In the genomic region with DNA sequence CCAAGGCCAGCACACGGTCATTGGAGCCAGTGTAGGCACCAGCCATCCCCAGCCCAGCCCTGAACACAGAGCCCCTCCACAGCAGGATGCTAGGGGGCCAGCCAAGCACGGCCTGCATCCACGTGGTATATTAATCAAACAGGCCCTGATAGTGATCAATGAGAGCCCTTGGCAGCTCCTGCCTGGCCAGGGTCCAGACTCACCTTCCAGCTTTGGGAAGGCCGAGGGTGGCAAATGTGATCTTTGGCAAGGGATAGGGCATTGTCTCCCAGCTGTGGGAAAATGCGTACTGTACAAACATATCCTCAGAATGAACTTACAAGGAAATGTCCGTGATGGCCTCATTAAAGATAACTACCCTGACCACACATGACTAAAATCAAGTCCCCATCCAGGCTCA, we compare ENCODE assay signal across 14 mouse cellular contexts. TPM values are rescaled to one million over a fixed set of nuclear protein-coding genes. Genes with fewer than 3 reads are reported as not detected.
DNase-seq lines count a peak whose midpoint lies in the region; ATAC-seq and TF ChIP-seq lines count a peak whose summit lies in the region.
"Had no signal": no experiment of that assay in that cellular context is flagged by ENCODE, and none has a peak within 500 bp of the region (broad histone marks: within the 10 kb centered on the region; RNA-seq: fewer than 3 reads in every experiment).

No protein-coding gene starts in this region.

- no peak for TF ChIP-seq CTCF in heart, postnatal 0 days (IDR thresholded peaks at IDR 0.05; ENCODE audit: low read depth)
- no peak for TF ChIP-seq CTCF in layer of hippocampus, adult 2 months (conservative IDR thresholded peaks at IDR 0.05)

- H3K9ac ChIP-seq in kidney, embryonic 14.5 days (ENCODE audit: low read depth, low read length), result no peak overlapping the region
- H3K9ac ChIP-seq in heart, postnatal 0 days (replicated peaks; ENCODE audit: low read depth, low read length), result no peak overlapping the region
- H3K9ac ChIP-seq in lung, embryonic 16.5 days (ENCODE audit: low read length), result no peak overlapping the region; the same call in 1 of the 2 replicates
- H3K9ac ChIP-seq: liver, postnatal 0 days had no signal

- H3K9me3 ChIP-seq in kidney, embryonic 14.5 days (ENCODE audit: control insufficient read depth, low read length), result no peaks in the 10 kb centered on the region
- H3K9me3 ChIP-seq in heart, postnatal 0 days (replicated peaks; ENCODE audit: control insufficient read depth, low read length), result no peaks in the 10 kb centered on the region
- H3K9me3 ChIP-seq in lung, embryonic 16.5 days (ENCODE audit: control insufficient read depth, low read length), result no peaks in the 10 kb centered on the region

- H3K4me3 ChIP-seq in kidney, embryonic 14.5 days (ENCODE audit: low read length), result no peak overlapping the region
- H3K4me3 ChIP-seq in heart, postnatal 0 days (ENCODE audit: low read depth, low read length), result no peak overlapping the region
- no peak overlapping the region for H3K4me3 ChIP-seq in lung, embryonic 16.5 days (ENCODE audit: low read length)
- no peak overlapping the region for H3K4me3 ChIP-seq in layer of hippocampus, adult 2 months
- H3K4me3 ChIP-seq: erythroblast, embryonic 14.5 days had no signal

- DNase-seq in cerebellum, adult 11-12 months, result peak; percentile 56
- DNase-seq in cerebellum, postnatal 4 days (ENCODE audit: low spot score in 2 of 2), result no peak
- peak; percentile 49 for DNase-seq in kidney, adult 11 months
- no peak for DNase-seq in heart, postnatal 0 days (ENCODE audit: low spot score)
- DNase-seq in right cerebral cortex, postnatal 25 days, result no peak
- DNase-seq in layer of hippocampus, adult 2 months (ENCODE audit: low spot score in 2 of 2), result no peak
- DNase-seq: adrenal gland, postnatal 10 days; gastrocnemius, postnatal 25 days; liver, postnatal 0 days; thymus, postnatal 14 days had no signal

- no peaks in the 10 kb centered on the region for H3K27me3 ChIP-seq in kidney, embryonic 14.5 days (ENCODE audit: control insufficient read depth, insufficient read depth, low read length)
- H3K27me3 ChIP-seq in heart, postnatal 0 days (ENCODE audit: control insufficient read depth, insufficient read depth, low read length), result no peaks in the 10 kb centered on the region
- no peaks in the 10 kb centered on the region for H3K27me3 ChIP-seq in lung, embryonic 16.5 days (ENCODE audit: control insufficient read depth, insufficient read depth, low read depth, low read length)

- no peak overlapping the region for H3K27ac ChIP-seq in kidney, embryonic 14.5 days (ENCODE audit: low read depth, low read length)
- no peak overlapping the region for H3K27ac ChIP-seq in heart, postnatal 0 days (ENCODE audit: low read depth)
- peak overlapping the region; percentile 49; the same call in 1 of the 2 replicates for H3K27ac ChIP-seq in lung, embryonic 16.5 days (ENCODE audit: low read length)
- H3K27ac ChIP-seq in layer of hippocampus, adult 2 months, result no peak overlapping the region

- H3K4me2 ChIP-seq in kidney, embryonic 14.5 days (replicated peaks; ENCODE audit: low read depth, low read length), result no peak overlapping the region
- H3K4me2 ChIP-seq in heart, postnatal 0 days (ENCODE audit: low read depth, low read length), result no peak overlapping the region
- no peak overlapping the region for H3K4me2 ChIP-seq in lung, embryonic 16.5 days (ENCODE audit: low read depth, low read length)

- no peak for TF ChIP-seq EP300 in heart, postnatal 0 days (IDR thresholded peaks at IDR 0.05; ENCODE audit: low read depth)

- no peaks in the 10 kb centered on the region for H3K36me3 ChIP-seq in kidney, embryonic 14.5 days (ENCODE audit: control insufficient read depth, insufficient read depth, low read length)
- no peaks in the 10 kb centered on the region for H3K36me3 ChIP-seq in heart, postnatal 0 days (replicated peaks; ENCODE audit: control insufficient read depth, insufficient read depth, low read length)
- H3K36me3 ChIP-seq in lung, embryonic 16.5 days (ENCODE audit: control insufficient read depth, insufficient read depth, low read length), result no peaks in the 10 kb centered on the region

- 38% methylated on average over 6 of the region's 6 CpGs for WGBS in kidney, embryonic 14.5 days
- 53% methylated on average over 6 of the region's 6 CpGs for WGBS in heart, postnatal 0 days
- 36% methylated on average over 6 of the region's 6 CpGs for WGBS in lung, embryonic 16.5 days

- no peak for ATAC-seq in kidney, embryonic 14.5 days (ENCODE audit: low FRiP score, low TSS enrichment)
- 0 out of 2 replicates have a peak, but pooled peaks have one; percentile 18 for ATAC-seq in heart, postnatal 0 days (ENCODE audit: insufficient read depth, low read depth)
- ATAC-seq in lung, embryonic 16.5 days (ENCODE audit: low read depth), result no peak
- ATAC-seq: liver, postnatal 0 days had no signal

- peaks cover 24% of the 10 kb centered on the region for H3K4me1 ChIP-seq in kidney, embryonic 14.5 days (ENCODE audit: control insufficient read depth, insufficient read depth, low read length)
- no peaks in the 10 kb centered on the region for H3K4me1 ChIP-seq in heart, postnatal 0 days (ENCODE audit: control insufficient read depth, insufficient read depth)
- peaks cover 17% of the 10 kb centered on the region for H3K4me1 ChIP-seq in lung, embryonic 16.5 days (replicated peaks; ENCODE audit: control insufficient read depth, insufficient read depth, low read length)

RNA-seq across cellular contexts. Expression of a gene that starts 31.2 kb away (rescaled TPM):
- 0.46 TPM in 1 of 2 replicates, not detected in the other for polyA plus RNA-seq in kidney, embryonic 14.5 days (2014; fragmentation: Nextera tagmentation; extraction: Ambion mirVana)
- total RNA-seq in heart, postnatal 0 days (2014; rRNA removed; ENCODE audit: low replicate concordance), result 7.1 TPM in 1 of 2 replicates, not detected in the other
- not detected in 2 replicates for polyA plus RNA-seq in heart, postnatal 0 days (2015; fragmentation: Nextera tagmentation; extraction: Ambion mirVana)
- polyA plus RNA-seq in lung, embryonic 16.5 days (2015; fragmentation: Nextera tagmentation; extraction: Ambion mirVana), result 0.43 TPM in 1 of 2 replicates, not detected in the other
- 1 to 10 TPM in 1 of 2 experiments, under 1 TPM in 1; 0.42 to 1.6 TPM for total RNA-seq in layer of hippocampus, adult 2 months (2021)
- total RNA-seq: gastrocnemius, postnatal 25 days; MEL had no signal
- polyA plus RNA-seq: erythroblast, embryonic 14.5 days; liver, postnatal 0 days had no signal

RNA-seq across cellular contexts. Expression of a gene that starts 44.7 kb away (rescaled TPM):
- polyA plus RNA-seq in kidney, embryonic 14.5 days (2014; fragmentation: Nextera tagmentation; extraction: Ambion mirVana), result 4.0 and 4.4 TPM in 2 replicates
- total RNA-seq in heart, postnatal 0 days (2014; rRNA removed; ENCODE audit: low replicate concordance), result 5.5 and 6.1 TPM in 2 replicates
- 2.7 TPM in 2 replicates for polyA plus RNA-seq in heart, postnatal 0 days (2015; fragmentation: Nextera tagmentation; extraction: Ambion mirVana)
- polyA plus RNA-seq in lung, embryonic 16.5 days (2015; fragmentation: Nextera tagmentation; extraction: Ambion mirVana), result 11.7 and 12.3 TPM in 2 replicates
- 1 to 10 TPM; 5.8 to 8.3 TPM for total RNA-seq in layer of hippocampus, adult 2 months (2021)
- polyA plus RNA-seq: erythroblast, embryonic 14.5 days had no signal

Comparison
In these comparisons a context has a peak if more than half of its experiments do, and no peak if none do; other contexts are left out.
1. DNase-seq: peak in cerebellum, adult 11-12 months (single experiment) and kidney, adult 11 months (single experiment); none in cerebellum, postnatal 4 days (0 of 2), heart, postnatal 0 days (single experiment), right cerebral cortex, postnatal 25 days (single experiment) and layer of hippocampus, adult 2 months (0 of 2).